Mouse (Mus musculus): ENCODE measurements at regions not wholly inside any gene's neighbourhood (a gene's known extent, or its start where the extent isn't known, plus 50 kb on each side); places are given as distances from the start of the nearest gene placed in this dataset.

GRCm38 (mm10) chr11:6738163-6738562, 79.8 kb downstream of the Ramp3 start:
- TF ChIP-seq EP300 (IDR thresholded peaks at IDR 0.05; ENCODE audit: insufficient read depth, low read depth, low read length), result no peak
- no peak for TF ChIP-seq POLR2A (IDR thresholded peaks at IDR 0.05; ENCODE audit: insufficient read depth, low read length)

All from ES-Bruce4 (cell line).